Mouse (Mus musculus): ENCODE results near the gene Mcpt4. TPM values are rescaled to one million over a fixed set of nuclear protein-coding genes. Genes with fewer than 3 reads are reported as not detected.
"Not testable (repeated sequence)": the region's sequence is repeated elsewhere in the genome, so short reads cannot be mapped to it uniquely, and the experiment has no call there.

Gene Mcpt4
- polyA plus RNA-seq, 1 experiment from 2014 or later, result not detected

- H3K36me3 ChIP-seq (ENCODE audit: control insufficient read depth, insufficient read depth, low read length), result no peaks in the 10 kb centered on the region
- no peak within 1 kb of the TSS for H3K4me2 ChIP-seq (ENCODE audit: low read length)
- no peak within 1 kb of the TSS for H3K27ac ChIP-seq (ENCODE audit: low read depth, low read length)
- H3K9ac ChIP-seq (ENCODE audit: low read length), result no peak within 1 kb of the TSS
- no peaks in the 10 kb centered on the region for H3K27me3 ChIP-seq (replicated peaks; ENCODE audit: control insufficient read depth, insufficient read depth, low read length)
- no peak within 1 kb of the TSS for H3K4me3 ChIP-seq (ENCODE audit: low read depth, low read length)
- H3K9me3 ChIP-seq (replicated peaks; ENCODE audit: control insufficient read depth, low read length), result no peaks in the 10 kb centered on the region
- 96% methylated on average over 2 of the region's 2 CpGs for WGBS
- no peak for DNase-seq (ENCODE audit: low spot score)
- no peaks in the 10 kb centered on the region for H3K4me1 ChIP-seq (ENCODE audit: control insufficient read depth, insufficient read depth, low read length)
- ATAC-seq, result no peak
Observed at GRCm38 (mm10) chr14:56085167-56085566, 23.1 kb upstream of the Mcpt4 start, which contains the start of gene Mcpt8. TSS of gene Mcpt8 (minus strand) at chr14:56085273.

- ATAC-seq (no peak), DNase-seq (ENCODE audit: low spot score) (no peak)
- H3K4me3 ChIP-seq (ENCODE audit: low read depth, low read length), result no peak overlapping the region
- H3K27ac ChIP-seq (ENCODE audit: low read depth, low read length), result no peak overlapping the region
- no peak overlapping the region for H3K9ac ChIP-seq (ENCODE audit: low read length)
- H3K4me1 ChIP-seq (ENCODE audit: control insufficient read depth, insufficient read depth, low read length), result no peaks in the 10 kb centered on the region
- H3K9me3 ChIP-seq (replicated peaks; ENCODE audit: control insufficient read depth, low read length), result no peaks in the 10 kb centered on the region
- no peak overlapping the region for H3K4me2 ChIP-seq (ENCODE audit: low read length)
- no peaks in the 10 kb centered on the region for H3K36me3 ChIP-seq (ENCODE audit: control insufficient read depth, insufficient read depth, low read length)
- no peaks in the 10 kb centered on the region for H3K27me3 ChIP-seq (replicated peaks; ENCODE audit: control insufficient read depth, insufficient read depth, low read length)
- WGBS, result 69% methylated on average over 4 of the region's 4 CpGs
Observed at GRCm38 (mm10) chr14:56082016-56082415, 19.9 kb upstream of the Mcpt4 start.

DNA sequence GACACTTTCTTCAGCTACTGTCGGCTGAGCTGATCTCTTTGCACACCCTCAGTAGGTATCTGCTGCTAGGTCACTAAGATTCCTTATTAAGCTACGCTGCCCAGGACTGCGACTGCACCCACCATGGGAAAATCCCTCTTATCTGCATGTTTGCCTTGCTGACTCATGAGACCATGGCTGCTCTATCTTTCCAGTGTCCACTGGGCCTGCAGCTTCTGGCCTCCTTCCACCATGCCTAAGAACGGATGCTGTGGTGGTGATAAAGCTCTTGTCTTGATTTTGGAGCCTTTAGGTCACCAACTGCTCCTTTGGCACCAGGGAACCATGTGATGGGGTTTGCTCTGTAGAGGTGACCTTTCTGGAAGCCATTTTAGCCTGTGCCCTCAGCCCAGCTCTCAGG is 4.4 kb downstream of the Mcpt4 start:
- no peaks in the 10 kb centered on the region for H3K4me1 ChIP-seq (ENCODE audit: control insufficient read depth, insufficient read depth, low read length)
- no peak overlapping the region for H3K9ac ChIP-seq (ENCODE audit: low read length)
- no peak for DNase-seq (ENCODE audit: low spot score)
- ATAC-seq, result no peak
- H3K4me3 ChIP-seq (ENCODE audit: low read depth, low read length), result no peak overlapping the region
- no peaks in the 10 kb centered on the region for H3K27me3 ChIP-seq (replicated peaks; ENCODE audit: control insufficient read depth, insufficient read depth, low read length)
- H3K27ac ChIP-seq (ENCODE audit: low read depth, low read length), result no peak overlapping the region
- H3K36me3 ChIP-seq (ENCODE audit: control insufficient read depth, insufficient read depth, low read length), result no peaks in the 10 kb centered on the region
- no peak overlapping the region for H3K4me2 ChIP-seq (ENCODE audit: low read length)
- 89% methylated on average over 4 of the region's 4 CpGs for WGBS
- H3K9me3 ChIP-seq (replicated peaks; ENCODE audit: control insufficient read depth, low read length), result no peaks in the 10 kb centered on the region

DNA sequence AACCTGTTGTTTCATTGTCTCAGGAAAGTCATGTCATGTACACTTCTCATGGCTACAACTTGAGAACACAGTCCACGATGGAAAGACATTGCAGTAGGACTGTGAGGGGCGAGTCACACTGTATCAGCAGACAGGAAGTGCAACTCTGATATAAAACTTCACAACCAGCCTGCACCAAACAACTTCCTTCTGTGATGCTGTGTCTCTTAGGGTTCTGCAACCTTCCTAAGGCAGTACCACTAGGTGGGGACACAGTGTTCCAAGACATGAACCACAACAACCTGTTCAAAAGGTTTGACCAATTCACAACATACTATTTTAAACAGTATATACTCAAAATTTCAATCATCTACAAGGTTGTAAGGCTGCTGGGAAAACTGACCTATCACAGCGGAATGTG is 6.7 kb downstream of the Mcpt4 start:
- no peak overlapping the region for H3K4me2 ChIP-seq (ENCODE audit: low read length)
- H3K36me3 ChIP-seq (ENCODE audit: control insufficient read depth, insufficient read depth, low read length), result no peaks in the 10 kb centered on the region
- no peak for ATAC-seq
- H3K9me3 ChIP-seq (replicated peaks; ENCODE audit: control insufficient read depth, low read length), result no peaks in the 10 kb centered on the region
- no peak for DNase-seq (ENCODE audit: low spot score)
- no peaks in the 10 kb centered on the region for H3K4me1 ChIP-seq (ENCODE audit: control insufficient read depth, insufficient read depth, low read length)
- H3K4me3 ChIP-seq (ENCODE audit: low read depth, low read length), result no peak overlapping the region
- H3K27me3 ChIP-seq (replicated peaks; ENCODE audit: control insufficient read depth, insufficient read depth, low read length), result no peaks in the 10 kb centered on the region
- no peak overlapping the region for H3K9ac ChIP-seq (ENCODE audit: low read length)
- no peak overlapping the region for H3K27ac ChIP-seq (ENCODE audit: low read depth, low read length)
- WGBS, result 86% methylated on average over 3 of the region's 3 CpGs

DNA sequence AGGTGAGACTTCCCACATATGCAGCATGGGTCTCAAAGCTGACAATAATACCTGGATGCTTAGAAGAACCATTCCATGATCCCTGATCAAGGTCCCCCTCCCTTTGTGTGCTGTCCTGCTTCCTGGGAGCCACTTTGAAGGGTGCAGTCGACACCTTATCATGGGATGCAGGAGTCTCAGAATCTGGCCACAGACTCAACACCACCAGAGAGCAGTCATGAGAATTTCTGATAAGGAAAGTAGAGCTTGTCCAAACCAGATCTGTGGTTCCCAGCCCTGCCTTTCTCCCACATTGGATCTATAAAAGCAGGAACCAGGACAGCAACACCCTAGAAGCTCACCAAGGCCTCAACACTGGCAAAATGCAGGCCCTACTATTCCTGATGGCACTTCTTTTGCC is 20.3 kb downstream of the Mcpt4 start, which contains the start of gene Mcpt2:
Mcpt2 (plus strand) TSS at position 250 of the 400 bp plus-strand sequence.
- H3K27me3 ChIP-seq (replicated peaks; ENCODE audit: control insufficient read depth, insufficient read depth, low read length), result not testable (repeated sequence)
- 79% methylated on average over 1 of the region's 1 CpGs for WGBS

GRCm38 (mm10) chr14:56034433-56034832 is 27.7 kb downstream of the Mcpt4 start:
- Histone ChIP-seq H3K4me2 (ENCODE audit: low read length) (no peak overlapping the region), H3K4me3 (ENCODE audit: low read depth, low read length) (no peak overlapping the region), H3K27me3 (replicated peaks; ENCODE audit: control insufficient read depth, insufficient read depth, low read length) (no peaks in the 10 kb centered on the region), H3K9me3 (replicated peaks; ENCODE audit: control insufficient read depth, low read length) (no peaks in the 10 kb centered on the region), H3K9ac (ENCODE audit: low read length) (no peak overlapping the region), H3K4me1 (ENCODE audit: control insufficient read depth, insufficient read depth, low read length) (no peaks in the 10 kb centered on the region), H3K36me3 (ENCODE audit: control insufficient read depth, insufficient read depth, low read length) (no peaks in the 10 kb centered on the region), H3K27ac (ENCODE audit: low read depth, low read length) (no peak overlapping the region)
- DNase-seq (ENCODE audit: low spot score), result no peak
- 91% methylated on average over 2 of the region's 2 CpGs for WGBS
- no peak for ATAC-seq

More for the DNA sequence above, 20.3 kb downstream of the Mcpt4 start, which contains the start of gene Mcpt2:
- H3K4me1 ChIP-seq (ENCODE audit: control insufficient read depth, insufficient read depth, low read length); H3K27ac ChIP-seq (ENCODE audit: low read depth, low read length); ATAC-seq; H3K4me2 ChIP-seq (ENCODE audit: low read length); DNase-seq (ENCODE audit: low spot score); H3K9me3 ChIP-seq (replicated peaks; ENCODE audit: control insufficient read depth, low read length); H3K4me3 ChIP-seq (ENCODE audit: low read depth, low read length); H3K9ac ChIP-seq (ENCODE audit: low read length); H3K36me3 ChIP-seq (ENCODE audit: control insufficient read depth, insufficient read depth, low read length): not testable (repeated sequence)

- not testable (repeated sequence) for H3K9me3 ChIP-seq (replicated peaks; ENCODE audit: control insufficient read depth, low read length); H3K27me3 ChIP-seq (replicated peaks; ENCODE audit: control insufficient read depth, insufficient read depth, low read length); H3K27ac ChIP-seq (ENCODE audit: low read depth, low read length); H3K36me3 ChIP-seq (ENCODE audit: control insufficient read depth, insufficient read depth, low read length); ATAC-seq; DNase-seq (ENCODE audit: low spot score); H3K4me1 ChIP-seq (ENCODE audit: control insufficient read depth, insufficient read depth, low read length); H3K9ac ChIP-seq (ENCODE audit: low read length); H3K4me3 ChIP-seq (ENCODE audit: low read depth, low read length); H3K4me2 ChIP-seq (ENCODE audit: low read length)
- WGBS, result 71% methylated on average over 3 of the region's 3 CpGs
Observed at GRCm38 (mm10) chr14:56030395-56030794, 31.7 kb downstream of the Mcpt4 start, which contains the start of gene Mcpt9. TSS of gene Mcpt9 (minus strand) at chr14:56030495.

GRCm38 (mm10) chr14:56021305-56021704 is 40.8 kb downstream of the Mcpt4 start:
- not testable (repeated sequence) for H3K27me3 ChIP-seq (replicated peaks; ENCODE audit: control insufficient read depth, insufficient read depth, low read length); H3K4me3 ChIP-seq (ENCODE audit: low read depth, low read length); H3K4me1 ChIP-seq (ENCODE audit: control insufficient read depth, insufficient read depth, low read length); ATAC-seq; H3K9ac ChIP-seq (ENCODE audit: low read length); H3K9me3 ChIP-seq (replicated peaks; ENCODE audit: control insufficient read depth, low read length); DNase-seq (ENCODE audit: low spot score); H3K27ac ChIP-seq (ENCODE audit: low read depth, low read length); H3K36me3 ChIP-seq (ENCODE audit: control insufficient read depth, insufficient read depth, low read length); H3K4me2 ChIP-seq (ENCODE audit: low read length)
- WGBS, result 80% methylated on average over 3 of the region's 4 CpGs

DNA sequence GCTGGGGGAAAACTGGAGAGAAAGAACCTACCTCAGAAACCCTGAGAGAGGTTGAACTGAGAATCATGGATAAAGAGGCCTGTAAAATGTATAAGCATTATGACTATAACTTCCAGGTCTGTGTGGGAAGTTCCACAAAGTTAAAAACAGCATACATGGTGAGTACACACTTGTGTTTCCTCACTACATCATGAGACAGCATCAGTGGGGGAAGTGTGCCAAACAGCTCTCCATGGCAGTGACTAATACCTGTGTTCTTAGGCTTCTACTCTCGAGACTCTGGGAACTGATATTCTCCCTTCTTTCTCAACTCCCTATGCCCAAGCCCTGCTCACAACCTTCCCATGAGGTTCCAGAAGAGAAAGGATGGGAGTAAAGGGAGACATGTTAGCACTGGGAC is 42.7 kb downstream of the Mcpt4 start:
- Histone ChIP-seq H3K9me3 (replicated peaks; ENCODE audit: control insufficient read depth, low read length) (no peaks in the 10 kb centered on the region), H3K4me3 (ENCODE audit: low read depth, low read length) (no peak overlapping the region), H3K9ac (ENCODE audit: low read length) (no peak overlapping the region), H3K4me1 (ENCODE audit: control insufficient read depth, insufficient read depth, low read length) (no peaks in the 10 kb centered on the region), H3K27ac (ENCODE audit: low read depth, low read length) (no peak overlapping the region), H3K27me3 (replicated peaks; ENCODE audit: control insufficient read depth, insufficient read depth, low read length) (no peaks in the 10 kb centered on the region), H3K4me2 (ENCODE audit: low read length) (no peak overlapping the region), H3K36me3 (ENCODE audit: control insufficient read depth, insufficient read depth, low read length) (no peaks in the 10 kb centered on the region)
- WGBS, result 63% methylated on average over 1 of the region's 1 CpGs
- ATAC-seq, result no peak
- DNase-seq (ENCODE audit: low spot score), result no peak

Data from forebrain, embryonic 14.5 days (tissue).